Mouse (Mus musculus): ENCODE measurements at regions not wholly inside any gene's neighbourhood (a gene's known extent, or its start where the extent isn't known, plus 50 kb on each side); places are given as distances from the start of the nearest gene placed in this dataset.

GRCm38 (mm10) chr16:73259691-73260090 lies 951.6 kb downstream of the Robo1 start:
- TF ChIP-seq CTCF (IDR thresholded peaks at IDR 0.05; ENCODE audit: low read depth, low read length), result no peak
- no peak for TF ChIP-seq POLR2A (IDR thresholded peaks at IDR 0.05; ENCODE audit: extremely low read depth, insufficient read depth, low read length)

GRCm38 (mm10) chr16:73259283-73259682 lies 951.2 kb downstream of the Robo1 start:
- WGBS, result 79% methylated on average over 3 of the region's 3 CpGs
- Histone ChIP-seq H3K27ac (replicated peaks; ENCODE audit: insufficient read depth, low read depth, low read length) (no peak overlapping the region), H3K4me3 (ENCODE audit: insufficient read depth, low read depth, low read length) (no peak overlapping the region), H3K36me3 (ENCODE audit: control insufficient read depth, insufficient read depth, low read length) (no peaks in the 10 kb centered on the region), H3K27me3 (ENCODE audit: control insufficient read depth, insufficient read depth, low read length) (no peaks in the 10 kb centered on the region), H3K4me1 (ENCODE audit: control insufficient read depth, insufficient read depth, low read length) (no peaks in the 10 kb centered on the region), H3K9ac (ENCODE audit: low read depth, low read length) (no peak overlapping the region), H3K79me2 (ENCODE audit: control insufficient read depth, insufficient read depth, low read length) (no peaks in the 10 kb centered on the region)
- no peak for DNase-seq (ENCODE audit: extremely low read depth, low read depth, low spot score)
- TF ChIP-seq POLR2A (IDR thresholded peaks at IDR 0.05; ENCODE audit: extremely low read depth, insufficient read depth, low read length) (no peak), CTCF (IDR thresholded peaks at IDR 0.05; ENCODE audit: low read depth, low read length) (no peak)

More at GRCm38 (mm10) chr16:73259691-73260090, 951.6 kb downstream of the Robo1 start:
- Histone ChIP-seq H3K9ac (ENCODE audit: low read depth, low read length) (no peak overlapping the region), H3K4me1 (ENCODE audit: control insufficient read depth, insufficient read depth, low read length) (no peaks in the 10 kb centered on the region), H3K4me3 (ENCODE audit: insufficient read depth, low read depth, low read length) (no peak overlapping the region), H3K27ac (replicated peaks; ENCODE audit: insufficient read depth, low read depth, low read length) (no peak overlapping the region), H3K36me3 (ENCODE audit: control insufficient read depth, insufficient read depth, low read length) (no peaks in the 10 kb centered on the region), H3K27me3 (ENCODE audit: control insufficient read depth, insufficient read depth, low read length) (no peaks in the 10 kb centered on the region), H3K79me2 (ENCODE audit: control insufficient read depth, insufficient read depth, low read length) (no peaks in the 10 kb centered on the region)
- WGBS, result 84% methylated on average over 1 of the region's 1 CpGs
- DNase-seq (ENCODE audit: extremely low read depth, low read depth, low spot score), result no peak

GRCm38 (mm10) chr16:73245073-73245590 lies 937.0 kb downstream of the Robo1 start:
- H3K27ac ChIP-seq (replicated peaks; ENCODE audit: insufficient read depth, low read depth, low read length), result no peak overlapping the region
- H3K4me3 ChIP-seq (ENCODE audit: insufficient read depth, low read depth, low read length), result no peak overlapping the region
- H3K9ac ChIP-seq (ENCODE audit: low read depth, low read length), result no peak overlapping the region
- H3K36me3 ChIP-seq (ENCODE audit: control insufficient read depth, insufficient read depth, low read length), result no peaks in the 10 kb centered on the region
- WGBS, result 88% methylated on average over 2 of the region's 2 CpGs
- DNase-seq (ENCODE audit: extremely low read depth, low read depth, low spot score), result no peak
- H3K4me1 ChIP-seq (ENCODE audit: control insufficient read depth, insufficient read depth, low read length), result no peaks in the 10 kb centered on the region
- H3K27me3 ChIP-seq (ENCODE audit: control insufficient read depth, insufficient read depth, low read length), result no peaks in the 10 kb centered on the region
- H3K79me2 ChIP-seq (ENCODE audit: control insufficient read depth, insufficient read depth, low read length), result no peaks in the 10 kb centered on the region
- TF ChIP-seq POLR2A (IDR thresholded peaks at IDR 0.05; ENCODE audit: extremely low read depth, insufficient read depth, low read length) (no peak), CTCF (IDR thresholded peaks at IDR 0.05; ENCODE audit: low read depth, low read length) (no peak)

GRCm38 (mm10) chr16:73230599-73230998 lies 922.5 kb downstream of the Robo1 start:
- 66% methylated on average over 2 of the region's 2 CpGs for WGBS
- no peak overlapping the region for H3K4me3 ChIP-seq (ENCODE audit: insufficient read depth, low read depth, low read length)

GRCm38 (mm10) chr16:73217555-73217954 lies 909.4 kb downstream of the Robo1 start:
- Histone ChIP-seq H3K4me3 (ENCODE audit: insufficient read depth, low read depth, low read length) (no peak overlapping the region), H3K9ac (ENCODE audit: low read depth, low read length) (no peak overlapping the region), H3K4me1 (ENCODE audit: control insufficient read depth, insufficient read depth, low read length) (no peaks in the 10 kb centered on the region), H3K36me3 (ENCODE audit: control insufficient read depth, insufficient read depth, low read length) (no peaks in the 10 kb centered on the region), H3K79me2 (ENCODE audit: control insufficient read depth, insufficient read depth, low read length) (no peaks in the 10 kb centered on the region), H3K27me3 (ENCODE audit: control insufficient read depth, insufficient read depth, low read length) (no peaks in the 10 kb centered on the region), H3K27ac (replicated peaks; ENCODE audit: insufficient read depth, low read depth, low read length) (no peak overlapping the region)
- WGBS, result 84% methylated on average over 4 of the region's 4 CpGs
- no peak for DNase-seq (ENCODE audit: extremely low read depth, low read depth, low spot score)
- TF ChIP-seq CTCF (IDR thresholded peaks at IDR 0.05; ENCODE audit: low read depth, low read length), result no peak
- TF ChIP-seq POLR2A (IDR thresholded peaks at IDR 0.05; ENCODE audit: extremely low read depth, insufficient read depth, low read length), result no peak

More at GRCm38 (mm10) chr16:73230599-73230998, 922.5 kb downstream of the Robo1 start:
- Histone ChIP-seq H3K79me2 (ENCODE audit: control insufficient read depth, insufficient read depth, low read length) (no peaks in the 10 kb centered on the region), H3K27ac (replicated peaks; ENCODE audit: insufficient read depth, low read depth, low read length) (no peak overlapping the region), H3K9ac (ENCODE audit: low read depth, low read length) (no peak overlapping the region), H3K36me3 (ENCODE audit: control insufficient read depth, insufficient read depth, low read length) (no peaks in the 10 kb centered on the region), H3K27me3 (ENCODE audit: control insufficient read depth, insufficient read depth, low read length) (no peaks in the 10 kb centered on the region), H3K4me1 (ENCODE audit: control insufficient read depth, insufficient read depth, low read length) (no peaks in the 10 kb centered on the region)
- TF ChIP-seq POLR2A (IDR thresholded peaks at IDR 0.05; ENCODE audit: extremely low read depth, insufficient read depth, low read length), result no peak
- TF ChIP-seq CTCF (IDR thresholded peaks at IDR 0.05; ENCODE audit: low read depth, low read length), result no peak
- DNase-seq (ENCODE audit: extremely low read depth, low read depth, low spot score), result no peak

GRCm38 (mm10) chr16:73203542-73203941 lies 895.4 kb downstream of the Robo1 start:
- Histone ChIP-seq H3K4me3 (ENCODE audit: insufficient read depth, low read depth, low read length) (no peak overlapping the region), H3K9ac (ENCODE audit: low read depth, low read length) (no peak overlapping the region), H3K27ac (replicated peaks; ENCODE audit: insufficient read depth, low read depth, low read length) (no peak overlapping the region), H3K27me3 (ENCODE audit: control insufficient read depth, insufficient read depth, low read length) (no peaks in the 10 kb centered on the region), H3K79me2 (ENCODE audit: control insufficient read depth, insufficient read depth, low read length) (no peaks in the 10 kb centered on the region), H3K36me3 (ENCODE audit: control insufficient read depth, insufficient read depth, low read length) (no peaks in the 10 kb centered on the region), H3K4me1 (ENCODE audit: control insufficient read depth, insufficient read depth, low read length) (no peaks in the 10 kb centered on the region)
- no peak for DNase-seq (ENCODE audit: extremely low read depth, low read depth, low spot score)
- TF ChIP-seq CTCF (IDR thresholded peaks at IDR 0.05; ENCODE audit: low read depth, low read length) (no peak), POLR2A (IDR thresholded peaks at IDR 0.05; ENCODE audit: extremely low read depth, insufficient read depth, low read length) (no peak)
- 85% methylated on average over 11 of the region's 11 CpGs for WGBS

Measured in liver, adult 2 months (tissue).